Mouse (Mus musculus): ENCODE measurements around the gene Gm20388.

The Gm20388 gene

GRCm38 (mm10) chr8:123671454-123671853 lies 3760.8 kb downstream of the Gm20388 start:
- no peak for DNase-seq (ENCODE audit: low spot score in 2 of 2)

DNA sequence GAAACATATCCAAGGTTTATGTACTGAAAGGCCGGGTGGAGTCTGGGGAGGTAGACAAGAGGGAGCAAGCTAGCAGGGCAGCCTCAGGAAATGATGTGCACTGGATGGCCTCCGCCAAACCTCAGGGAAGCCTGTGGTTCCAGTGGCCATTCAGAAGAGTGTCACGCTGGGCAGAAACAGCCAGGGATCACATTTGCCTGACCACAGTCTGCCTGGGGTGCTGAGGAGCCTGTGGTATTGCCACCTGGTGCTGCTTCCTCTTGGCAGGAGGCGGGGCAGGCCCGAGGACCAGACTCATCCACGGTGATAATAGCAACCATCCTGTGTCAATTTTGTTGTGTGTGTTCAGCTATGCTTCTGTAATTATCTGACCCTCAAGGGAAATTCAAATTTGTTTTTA lies 3762.0 kb downstream of the Gm20388 start:
- DNase-seq (ENCODE audit: low spot score in 2 of 2) = no peak

DNA sequence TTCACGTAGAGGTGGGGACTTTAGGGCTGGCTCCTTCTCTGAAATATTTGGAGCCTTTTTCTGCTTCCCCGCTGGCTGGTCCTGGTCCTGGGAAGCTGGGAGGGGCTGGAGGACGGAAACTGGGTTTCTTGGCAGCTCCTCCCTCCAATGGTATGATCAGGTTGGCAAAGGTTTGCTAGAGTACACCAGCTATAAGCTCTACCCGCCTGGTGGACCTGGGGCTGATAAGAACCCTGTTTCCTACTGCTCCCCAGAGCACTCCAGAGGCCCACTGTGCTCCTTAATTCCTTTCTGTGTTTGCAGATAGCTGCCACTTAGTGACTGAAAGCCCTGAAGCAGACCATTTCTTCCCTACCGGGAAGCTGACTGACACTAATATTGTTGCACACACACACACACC lies 3765.0 kb downstream of the Gm20388 start:
- DNase-seq (ENCODE audit: low spot score in 2 of 2) = no peak

DNA sequence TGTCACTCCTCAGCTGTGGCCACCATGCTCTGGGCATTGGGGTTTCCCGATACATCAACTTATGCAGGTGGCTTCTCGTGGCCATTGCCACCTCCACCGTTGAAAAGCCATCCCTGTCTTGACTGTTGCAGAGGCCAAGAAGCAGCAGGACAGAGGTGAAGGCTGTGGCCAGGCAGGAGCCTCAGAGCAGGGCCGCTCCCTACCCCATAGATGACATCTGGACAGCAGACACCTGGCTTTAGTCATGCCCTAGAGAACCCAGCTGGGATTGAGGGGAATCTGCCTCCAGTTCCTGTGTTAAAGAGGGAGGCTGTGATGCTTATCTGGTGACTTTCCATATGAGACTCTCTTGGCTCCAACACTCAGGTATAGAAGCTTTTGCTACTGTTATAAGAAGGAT lies 3767.7 kb downstream of the Gm20388 start:
- DNase-seq (ENCODE audit: low spot score in 2 of 2) = no peak

GRCm38 (mm10) chr8:123682073-123682761 lies 3771.6 kb downstream of the Gm20388 start:
- DNase-seq (ENCODE audit: low spot score in 2 of 2) = peak in 1 of 2 experiments; percentile 30

GRCm38 (mm10) chr8:123683321-123683720 lies 3772.7 kb downstream of the Gm20388 start:
- no peak for DNase-seq (ENCODE audit: low spot score in 2 of 2)

DNA sequence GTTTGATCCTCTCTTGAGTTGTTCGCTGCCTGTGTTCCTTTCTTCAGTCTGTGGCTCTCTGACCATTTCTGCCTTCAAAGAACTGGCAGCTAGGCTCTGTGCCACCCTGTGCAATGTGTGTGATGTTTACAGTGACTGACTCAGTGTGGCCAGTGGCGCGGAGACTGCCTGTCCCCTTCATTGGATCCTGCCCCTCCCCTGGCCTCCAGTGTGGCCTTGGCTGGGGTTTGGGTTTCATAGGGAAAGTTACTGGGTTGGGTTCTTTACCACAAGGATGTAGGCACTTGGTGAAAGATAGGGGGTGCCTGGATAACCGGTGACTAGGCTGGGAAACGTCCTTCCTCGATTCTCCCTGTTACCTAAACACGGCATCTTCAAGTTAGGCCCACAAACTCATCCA lies 3774.2 kb downstream of the Gm20388 start:
- no peak for DNase-seq (ENCODE audit: low spot score in 2 of 2)

- no peak for DNase-seq (ENCODE audit: low spot score in 2 of 2)
Measured at GRCm38 (mm10) chr8:123685477-123685876, 3774.8 kb downstream of the Gm20388 start.

- no peak for DNase-seq (ENCODE audit: low spot score in 2 of 2)
Measured at GRCm38 (mm10) chr8:123687826-123688225, 3777.2 kb downstream of the Gm20388 start.

DNA sequence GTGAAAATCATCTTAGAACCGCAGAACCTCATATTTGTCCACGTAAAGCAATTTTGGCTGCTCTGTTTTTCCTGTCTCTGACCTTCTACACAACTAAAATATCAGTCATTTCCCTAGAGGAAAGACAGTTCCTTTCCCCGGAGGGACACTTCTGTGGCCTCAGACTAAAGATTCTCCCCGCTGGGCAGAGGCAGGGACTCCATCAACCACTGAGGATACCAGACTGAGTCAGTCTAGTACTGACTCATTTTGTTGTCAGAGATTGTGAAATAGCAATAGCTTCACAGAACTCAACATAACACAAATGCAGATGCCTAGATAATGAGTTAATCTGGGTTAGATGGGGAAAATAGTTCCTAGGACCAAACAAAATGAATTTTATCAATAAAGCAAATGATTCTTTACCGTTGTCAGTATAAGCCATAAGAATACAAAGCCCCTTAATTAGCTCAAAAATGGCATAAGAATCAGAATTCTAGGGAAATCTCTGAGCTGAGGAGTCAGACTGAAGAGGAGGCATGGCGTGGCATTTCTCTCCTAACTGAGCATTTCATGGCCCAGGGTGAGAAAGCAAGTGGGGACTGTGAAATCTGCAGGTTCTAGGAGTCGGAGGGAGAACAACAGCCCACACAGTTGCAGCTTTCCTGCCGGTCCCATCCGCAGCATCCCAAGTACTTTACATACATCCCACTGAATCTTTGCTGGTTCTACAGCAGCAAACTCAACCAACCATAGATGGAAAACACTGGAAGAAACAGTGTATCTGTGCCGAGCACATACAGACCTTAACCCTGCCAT lies 3781.7 kb downstream of the Gm20388 start:
- DNase-seq (ENCODE audit: low spot score in 2 of 2) = no peak

GRCm38 (mm10) chr8:123696167-123696566 lies 3785.5 kb downstream of the Gm20388 start:
- DNase-seq (ENCODE audit: low spot score in 2 of 2) = no peak

- no peak for DNase-seq (ENCODE audit: low spot score in 2 of 2)
Measured at GRCm38 (mm10) chr8:123697329-123697728, 3786.7 kb downstream of the Gm20388 start.

DNA sequence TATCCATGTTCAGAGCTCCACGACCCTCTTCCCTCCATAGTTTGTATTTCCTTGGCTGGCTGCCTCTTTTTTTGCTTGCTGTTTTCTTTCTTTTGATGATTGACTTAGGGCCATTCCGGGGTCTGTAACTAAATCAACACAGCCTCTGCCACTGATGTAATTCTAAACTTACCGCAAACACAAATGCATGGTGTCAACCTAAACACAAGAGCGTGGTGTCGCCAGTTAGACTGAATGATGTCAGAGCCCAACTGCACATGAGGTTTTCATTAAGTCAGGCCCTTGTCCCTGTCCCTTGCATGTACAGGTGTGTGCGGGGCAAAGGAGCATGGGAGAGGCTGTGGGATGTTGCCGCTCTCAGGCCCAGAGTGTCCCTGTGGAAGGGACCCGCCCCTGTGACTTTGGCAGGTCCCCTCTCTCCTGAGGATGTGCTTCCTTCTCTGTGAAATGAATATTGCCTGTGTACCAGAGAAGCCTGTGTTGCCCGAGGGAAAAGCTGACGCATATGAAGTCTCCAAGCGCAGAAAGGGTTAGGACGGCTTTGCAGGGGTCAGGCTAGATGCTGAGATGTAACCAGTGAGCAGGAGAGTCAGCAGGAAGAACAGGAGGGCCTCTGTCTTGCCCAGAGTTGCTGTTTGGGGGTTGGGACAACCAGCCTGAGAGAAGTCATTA lies 3789.9 kb downstream of the Gm20388 start:
- no peak for DNase-seq (ENCODE audit: low spot score in 2 of 2)

- DNase-seq (ENCODE audit: low spot score in 2 of 2) = peak in 1 of 2 experiments; percentile 28
Measured at GRCm38 (mm10) chr8:123701952-123702587, 3791.4 kb downstream of the Gm20388 start.

- DNase-seq (ENCODE audit: low spot score in 2 of 2) = no peak
Measured at GRCm38 (mm10) chr8:123705376-123705775, 3794.7 kb downstream of the Gm20388 start.

- peak in 1 of 2 experiments; percentile 64 for DNase-seq (ENCODE audit: low spot score in 2 of 2)
Measured at GRCm38 (mm10) chr8:123707137-123707536, 3796.5 kb downstream of the Gm20388 start.

GRCm38 (mm10) chr8:123708729-123709128 lies 3798.1 kb downstream of the Gm20388 start:
- no peak for DNase-seq (ENCODE audit: low spot score in 2 of 2)

DNA sequence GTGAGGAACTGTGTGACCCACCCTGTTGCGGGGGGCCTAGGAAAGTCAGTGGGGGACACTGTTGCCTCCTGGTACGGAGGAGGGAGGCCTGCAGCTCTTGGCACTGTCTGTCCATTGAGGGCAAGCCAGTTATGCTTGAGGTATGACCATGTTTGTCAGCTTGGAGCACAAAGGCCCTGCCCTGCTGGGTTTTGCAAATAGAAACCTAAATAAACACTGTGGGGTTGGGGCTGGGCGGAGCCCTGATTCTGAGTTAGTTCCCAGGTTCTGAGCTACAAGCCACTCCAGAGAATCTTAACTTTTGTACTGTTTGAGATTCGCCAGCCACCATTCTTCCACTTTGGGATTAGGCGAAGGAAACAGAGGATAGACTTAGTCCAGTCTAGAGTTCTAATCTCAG lies 3799.7 kb downstream of the Gm20388 start:
- no peak for DNase-seq (ENCODE audit: low spot score in 2 of 2)

GRCm38 (mm10) chr8:123714451-123714850 lies 3803.8 kb downstream of the Gm20388 start:
- no peak for DNase-seq (ENCODE audit: low spot score in 2 of 2)

- peak in 1 of 2 experiments; percentile 28 for DNase-seq (ENCODE audit: low spot score in 2 of 2)
Measured at GRCm38 (mm10) chr8:123715916-123716592, 3805.4 kb downstream of the Gm20388 start.

- no peak for DNase-seq (ENCODE audit: low spot score in 2 of 2)
Measured at GRCm38 (mm10) chr8:123717104-123717503, 3806.5 kb downstream of the Gm20388 start.

All from left cerebral cortex, adult 9 months (tissue).